In the genomic region with DNA sequence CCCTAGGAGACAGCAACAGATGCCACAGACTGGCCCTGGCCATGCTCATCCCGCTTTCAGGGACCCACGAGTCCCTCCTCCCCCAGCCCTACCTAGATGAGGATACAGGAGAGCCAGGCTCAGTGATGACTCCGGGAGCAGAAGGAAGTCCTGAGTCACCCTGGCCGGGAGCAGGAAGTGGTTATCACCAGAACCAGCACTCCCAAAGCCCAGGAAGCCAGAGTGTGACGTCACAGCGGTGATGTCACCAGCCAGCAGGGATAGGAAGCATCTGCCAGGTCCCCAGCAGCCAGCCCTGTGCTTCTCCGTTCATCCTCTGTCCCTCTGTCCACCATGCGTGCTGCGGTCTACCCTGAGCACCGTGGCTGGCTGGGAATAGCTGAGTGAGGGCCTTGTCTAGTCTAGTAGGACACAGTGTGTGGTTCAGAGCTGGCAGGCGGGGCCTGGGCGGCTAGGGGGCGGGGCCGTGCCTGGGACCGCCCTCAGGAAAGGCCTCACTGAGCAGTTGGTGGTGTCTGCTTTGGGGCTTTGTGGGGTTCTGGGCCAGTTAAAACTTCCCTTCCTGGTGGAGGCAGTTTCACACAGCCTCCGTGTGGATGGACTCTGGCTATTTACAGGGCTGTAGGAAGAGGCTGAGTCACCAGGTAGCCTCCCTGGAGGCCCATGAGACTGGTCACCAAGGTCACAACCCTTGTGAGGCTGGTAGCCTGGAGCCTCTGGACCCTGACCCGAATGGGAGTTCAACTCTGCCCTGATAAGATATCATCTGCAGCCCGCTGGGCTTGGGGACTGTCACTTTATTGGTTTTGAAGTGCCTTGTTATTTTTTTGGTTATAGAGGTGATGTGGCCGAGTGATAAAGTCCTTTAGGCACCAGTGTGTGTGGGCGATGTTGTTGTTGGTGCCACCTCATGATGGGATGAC, we compare ENCODE assay signal across 11 mouse cellular contexts. TPM values are rescaled to one million over a fixed set of nuclear protein-coding genes. Genes with fewer than 3 reads are reported as not detected.
DNase-seq lines count a peak whose midpoint lies in the region; ATAC-seq and TF ChIP-seq lines count a peak whose summit lies in the region.
"Not testable (repeated sequence)": the region's sequence is repeated elsewhere in the genome, so short reads cannot be mapped to it uniquely, and the experiment has no call there.
"Had no signal": no experiment of that assay in that cellular context is flagged by ENCODE, and none has a peak within 500 bp of the region (broad histone marks: within the 10 kb centered on the region; RNA-seq: fewer than 3 reads in every experiment).

No protein-coding gene starts in this region.

- peak overlapping the region; percentile 65 for H3K27ac ChIP-seq in embryonic facial prominence, embryonic 14.5 days (replicated peaks; ENCODE audit: low read depth, low read length)
- peak overlapping the region; percentile 89 for H3K27ac ChIP-seq in heart, embryonic 10.5 days
- H3K27ac ChIP-seq in hindbrain, postnatal 0 days: peak overlapping the region; percentile 20; the same call in 1 of the 2 replicates
- peak overlapping the region; percentile 33; the same call in 1 of the 2 replicates for H3K27ac ChIP-seq in limb, embryonic 13.5 days

- ATAC-seq in embryonic facial prominence, embryonic 14.5 days (ENCODE audit: low read depth): peak; percentile 56; the same call in 1 of the 2 replicates
- peak; percentile 46 for ATAC-seq in hindbrain, postnatal 0 days
- ATAC-seq in limb, embryonic 13.5 days (ENCODE audit: low FRiP score, low read depth): peak; percentile 38
- ATAC-seq in megakaryocyte, adult 5-6 weeks (ENCODE audit: poor library complexity, severe bottlenecking): peak; percentile 55
- peak; percentile 25; the same call in 1 of the 2 replicates for ATAC-seq in neutrophil, adult 5-6 weeks (ENCODE audit: extremely low read depth, insufficient number of reproducible peaks, low FRiP score, poor library complexity, severe bottlenecking)

- DNase-seq in R1 (ENCODE audit: low read depth, low spot score): peak; percentile 11
- not testable (repeated sequence) for DNase-seq in embryonic facial prominence, embryonic 14.5 days (ENCODE audit: low spot score); heart, embryonic 10.5 days (ENCODE audit: low spot score); hindbrain, postnatal 0 days (ENCODE audit: low spot score)

- 73% methylated on average over 11 of the region's 20 CpGs for WGBS in embryonic facial prominence, embryonic 14.5 days
- 38% methylated on average over 16 of the region's 20 CpGs for WGBS in heart, embryonic 10.5 days
- 60% methylated on average over 13 of the region's 20 CpGs for WGBS in hindbrain, postnatal 0 days
- WGBS in limb, embryonic 13.5 days: 73% methylated on average over 18 of the region's 20 CpGs

- H3K9me3 ChIP-seq in embryonic facial prominence, embryonic 14.5 days (ENCODE audit: control insufficient read depth, low read length); heart, embryonic 10.5 days; hindbrain, postnatal 0 days (ENCODE audit: low read length); limb, embryonic 13.5 days: not testable (repeated sequence)

- not testable (repeated sequence) for H3K27me3 ChIP-seq in embryonic facial prominence, embryonic 14.5 days (replicated peaks; ENCODE audit: control insufficient read depth, insufficient read depth, low read length); heart, embryonic 10.5 days (ENCODE audit: insufficient read depth, poor library complexity, severe bottlenecking); hindbrain, postnatal 0 days (ENCODE audit: insufficient read depth, low read length); limb, embryonic 13.5 days

- H3K4me3 ChIP-seq in embryonic facial prominence, embryonic 14.5 days (ENCODE audit: low read depth, low read length); hindbrain, postnatal 0 days (ENCODE audit: low read length); limb, embryonic 13.5 days: not testable (repeated sequence)
- H3K4me3 ChIP-seq in heart, embryonic 10.5 days: peak overlapping the region; percentile 37

- not testable (repeated sequence) for H3K36me3 ChIP-seq in embryonic facial prominence, embryonic 14.5 days (ENCODE audit: control insufficient read depth, insufficient read depth, low read length); heart, embryonic 10.5 days; hindbrain, postnatal 0 days (ENCODE audit: insufficient read depth, low read length); limb, embryonic 13.5 days

- peaks cover 20% of the 10 kb centered on the region for H3K4me1 ChIP-seq in embryonic facial prominence, embryonic 14.5 days (ENCODE audit: control insufficient read depth, insufficient read depth, low read length)
- peaks cover 54% of the 10 kb centered on the region for H3K4me1 ChIP-seq in heart, embryonic 10.5 days
- not testable (repeated sequence) for H3K4me1 ChIP-seq in hindbrain, postnatal 0 days (ENCODE audit: insufficient read depth, low read length)
- H3K4me1 ChIP-seq in limb, embryonic 13.5 days: peaks cover 19% of the 10 kb centered on the region

- not testable (repeated sequence) for TF ChIP-seq CTCF in hindbrain, postnatal 0 days (IDR thresholded peaks at IDR 0.05; ENCODE audit: low read depth)

- not testable (repeated sequence) for H3K4me2 ChIP-seq in embryonic facial prominence, embryonic 14.5 days (ENCODE audit: low read depth, low read length); hindbrain, postnatal 0 days (ENCODE audit: low read depth, low read length); limb, embryonic 13.5 days (replicated peaks)

- H3K9ac ChIP-seq in embryonic facial prominence, embryonic 14.5 days (ENCODE audit: low read depth, low read length); hindbrain, postnatal 0 days (replicated peaks; ENCODE audit: low read length); limb, embryonic 13.5 days: not testable (repeated sequence)

RNA-seq across cellular contexts. Expression of a gene that starts 22.5 kb away (rescaled TPM):
- 670 and 799 TPM in 2 replicates for polyA plus RNA-seq in embryonic facial prominence, embryonic 14.5 days (2014; fragmentation: Nextera tagmentation; extraction: Ambion mirVana)
- polyA plus RNA-seq in heart, embryonic 10.5 days (2016; fragmentation: Nextera tagmentation; extraction: Ambion mirVana): 847 and 1,150 TPM in 2 replicates
- total RNA-seq in hindbrain, postnatal 0 days (2014; rRNA removed): 225 and 251 TPM in 2 replicates
- polyA plus RNA-seq in hindbrain, postnatal 0 days (2015; fragmentation: Nextera tagmentation; extraction: Ambion mirVana): 1,023 and 1,032 TPM in 2 replicates
- 622 and 628 TPM in 2 replicates for polyA plus RNA-seq in limb, embryonic 13.5 days (2015; fragmentation: Nextera tagmentation; extraction: Ambion mirVana)
- 371 and 395 TPM in 2 replicates for total RNA-seq in megakaryocyte, adult 5-6 weeks (2015)
- total RNA-seq in megakaryocyte, adult 5-6 weeks (2017): 580 and 630 TPM in 2 replicates
- 88.4 and 107 TPM in 2 replicates for total RNA-seq in neutrophil, adult 5-6 weeks (2017)

RNA-seq across cellular contexts. Expression of a gene that starts 27.0 kb away (rescaled TPM):
- 0.21 and 0.34 TPM in 2 replicates for polyA plus RNA-seq in embryonic facial prominence, embryonic 14.5 days (2014; fragmentation: Nextera tagmentation; extraction: Ambion mirVana)
- polyA plus RNA-seq in heart, embryonic 10.5 days (2016; fragmentation: Nextera tagmentation; extraction: Ambion mirVana): 0.28 and 0.54 TPM in 2 replicates
- total RNA-seq in hindbrain, postnatal 0 days (2014; rRNA removed): 0.07 and 0.68 TPM in 2 replicates
- 0.20 and 0.46 TPM in 2 replicates for polyA plus RNA-seq in hindbrain, postnatal 0 days (2015; fragmentation: Nextera tagmentation; extraction: Ambion mirVana)
- 0.68 and 0.98 TPM in 2 replicates for polyA plus RNA-seq in limb, embryonic 13.5 days (2015; fragmentation: Nextera tagmentation; extraction: Ambion mirVana)
- total RNA-seq in megakaryocyte, adult 5-6 weeks (2015): 0.07 TPM in 1 of 2 replicates, not detected in the other
- total RNA-seq in megakaryocyte, adult 5-6 weeks (2017): not detected in 2 replicates
- 0.37 TPM in 1 of 2 replicates, not detected in the other for total RNA-seq in neutrophil, adult 5-6 weeks (2017)

RNA-seq across cellular contexts. Expression of a gene that starts 36.4 kb away (rescaled TPM):
- 15.3 and 17.2 TPM in 2 replicates for polyA plus RNA-seq in embryonic facial prominence, embryonic 14.5 days (2014; fragmentation: Nextera tagmentation; extraction: Ambion mirVana)
- 13.6 and 16.8 TPM in 2 replicates for polyA plus RNA-seq in heart, embryonic 10.5 days (2016; fragmentation: Nextera tagmentation; extraction: Ambion mirVana)
- 54.5 and 57.4 TPM in 2 replicates for total RNA-seq in hindbrain, postnatal 0 days (2014; rRNA removed)
- polyA plus RNA-seq in hindbrain, postnatal 0 days (2015; fragmentation: Nextera tagmentation; extraction: Ambion mirVana): 31.6 and 36.5 TPM in 2 replicates
- polyA plus RNA-seq in limb, embryonic 13.5 days (2015; fragmentation: Nextera tagmentation; extraction: Ambion mirVana): 12.0 and 13.2 TPM in 2 replicates
- 3.8 and 6.9 TPM in 2 replicates for total RNA-seq in megakaryocyte, adult 5-6 weeks (2015)
- 2.8 and 3.3 TPM in 2 replicates for total RNA-seq in megakaryocyte, adult 5-6 weeks (2017)
- total RNA-seq in neutrophil, adult 5-6 weeks (2017): 26.1 and 28.2 TPM in 2 replicates

RNA-seq across cellular contexts. Expression of a gene that starts 36.8 kb away (rescaled TPM):
- not detected in 2 replicates for polyA plus RNA-seq in embryonic facial prominence, embryonic 14.5 days (2014; fragmentation: Nextera tagmentation; extraction: Ambion mirVana)
- polyA plus RNA-seq in heart, embryonic 10.5 days (2016; fragmentation: Nextera tagmentation; extraction: Ambion mirVana): 0.26 and 0.42 TPM in 2 replicates
- 0.73 TPM in 1 of 2 replicates, not detected in the other for total RNA-seq in hindbrain, postnatal 0 days (2014; rRNA removed)
- 0.61 TPM in 1 of 2 replicates, not detected in the other for polyA plus RNA-seq in hindbrain, postnatal 0 days (2015; fragmentation: Nextera tagmentation; extraction: Ambion mirVana)
- not detected in 2 replicates for polyA plus RNA-seq in limb, embryonic 13.5 days (2015; fragmentation: Nextera tagmentation; extraction: Ambion mirVana)
- total RNA-seq in megakaryocyte, adult 5-6 weeks (2015): not detected in 2 replicates
- not detected in 2 replicates for total RNA-seq in megakaryocyte, adult 5-6 weeks (2017)
- total RNA-seq in neutrophil, adult 5-6 weeks (2017): not detected in 2 replicates
- total RNA-seq: left cerebral cortex, postnatal 4 days had no signal
- polyA plus RNA-seq: forebrain, embryonic 13.5 days; gonadal fat pad, adult 2 months; neural tube, embryonic 14.5 days had no signal

Comparison
In these comparisons a context has a peak if more than half of its experiments do, and no peak if none do; other contexts are left out.
1. H3K27ac ChIP-seq: peak in every context shown above with its lines; median percentile 89 in heart, embryonic 10.5 days; 65 in embryonic facial prominence, embryonic 14.5 days; 33 in limb, embryonic 13.5 days; 20 in hindbrain, postnatal 0 days.